Mouse (Mus musculus): ENCODE results near the gene Gm20716.
A peak's percentile ranks its signal among the peaks of the same experiment; 100 is the strongest.

Gene Gm20716

DNA sequence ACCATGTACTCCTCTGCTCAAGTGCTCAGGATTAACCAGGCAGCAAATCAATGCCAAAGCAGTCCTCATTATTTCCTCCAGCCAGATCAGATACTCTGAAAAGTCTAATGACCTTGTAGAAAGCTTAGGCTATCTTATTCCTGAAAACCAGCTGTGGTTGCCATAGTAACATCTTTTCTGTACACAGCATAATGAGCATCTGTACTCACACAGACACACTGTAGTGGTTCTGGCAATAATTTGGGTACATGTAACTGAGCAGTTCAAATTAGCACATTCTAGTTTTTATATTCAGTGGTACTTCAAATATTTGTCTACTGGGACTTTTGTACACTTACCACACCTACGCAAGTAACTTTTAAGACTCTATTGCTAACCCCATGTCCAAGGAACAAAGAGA is 31.7 kb downstream of the Gm20716 start:
- H3K9me3 ChIP-seq (ENCODE audit: low read length): no peaks in the 10 kb centered on the region
- peaks cover 90% of the 10 kb centered on the region for H3K4me1 ChIP-seq (replicated peaks; ENCODE audit: low read depth, low read length)
- TF ChIP-seq CTCF (conservative IDR thresholded peaks at IDR 0.05; ENCODE audit: low read length): no peak
- no peak for TF ChIP-seq NANOG (IDR thresholded peaks at IDR 0.05; ENCODE audit: borderline replicate concordance, low read length)
- no peak for TF ChIP-seq POU5F1 (IDR thresholded peaks at IDR 0.05; ENCODE audit: borderline replicate concordance, low read length)
- no peaks in the 10 kb centered on the region for H3K27me3 ChIP-seq (ENCODE audit: insufficient read depth, low read length)
- H3K4me3 ChIP-seq (replicated peaks; ENCODE audit: low read length): no peak overlapping the region
- peaks cover 73% of the 10 kb centered on the region for H3K36me3 ChIP-seq (ENCODE audit: insufficient read depth, low read length)

DNA sequence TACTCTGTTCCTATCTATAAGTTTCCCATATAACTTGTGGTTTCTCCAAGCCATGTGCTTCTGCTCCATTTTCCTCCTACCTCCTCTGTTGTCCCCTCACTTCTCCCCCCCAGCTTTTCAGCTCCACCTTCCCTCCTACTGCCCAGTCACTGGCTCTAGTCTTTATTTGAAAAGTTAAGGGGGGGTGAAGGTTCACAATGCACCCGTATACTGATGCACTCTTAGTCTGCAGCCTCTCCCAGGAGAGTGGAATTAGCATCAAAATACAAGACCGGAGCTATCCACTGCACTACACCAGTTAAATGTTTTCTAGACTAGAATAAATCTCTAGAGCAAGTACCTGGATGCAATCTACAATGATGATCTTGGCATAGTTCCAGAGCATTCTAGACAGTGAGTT is 34.4 kb downstream of the Gm20716 start:
- H3K9me3 ChIP-seq (ENCODE audit: low read length): no peaks in the 10 kb centered on the region
- H3K36me3 ChIP-seq (ENCODE audit: insufficient read depth, low read length): peaks cover 79% of the 10 kb centered on the region
- TF ChIP-seq CTCF (conservative IDR thresholded peaks at IDR 0.05; ENCODE audit: low read length) (no peak), POU5F1 (IDR thresholded peaks at IDR 0.05; ENCODE audit: borderline replicate concordance, low read length) (no peak)
- no peaks in the 10 kb centered on the region for H3K27me3 ChIP-seq (ENCODE audit: insufficient read depth, low read length)
- peaks cover 96% of the 10 kb centered on the region for H3K4me1 ChIP-seq (replicated peaks; ENCODE audit: low read depth, low read length)
- no peak overlapping the region for H3K4me3 ChIP-seq (replicated peaks; ENCODE audit: low read length)

DNA sequence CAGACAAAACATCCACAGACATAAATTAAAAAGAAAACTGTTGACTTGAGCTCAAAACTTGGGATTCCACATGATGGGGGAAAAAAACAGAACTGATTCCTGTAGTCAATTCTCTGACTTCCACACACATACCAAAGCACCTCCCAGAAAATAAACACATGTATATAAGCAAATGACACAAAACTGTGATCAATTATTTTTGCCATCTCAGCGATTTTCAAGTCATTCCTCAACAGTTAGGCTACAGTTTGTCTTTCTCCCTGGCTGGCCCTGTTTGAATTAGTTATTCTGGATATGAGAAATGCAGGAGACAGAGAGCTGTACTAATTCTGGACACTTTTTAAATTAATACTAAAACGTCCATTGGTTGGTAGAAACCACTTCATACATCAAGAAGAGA is 36.5 kb downstream of the Gm20716 start:
- H3K9me3 ChIP-seq (ENCODE audit: low read length): no peaks in the 10 kb centered on the region
- H3K4me1 ChIP-seq (replicated peaks; ENCODE audit: low read depth, low read length): peaks cover 98% of the 10 kb centered on the region
- TF ChIP-seq POU5F1 (IDR thresholded peaks at IDR 0.05; ENCODE audit: borderline replicate concordance, low read length): no peak
- TF ChIP-seq CTCF (conservative IDR thresholded peaks at IDR 0.05; ENCODE audit: low read length): no peak
- no peak for TF ChIP-seq NANOG (IDR thresholded peaks at IDR 0.05; ENCODE audit: borderline replicate concordance, low read length)
- peaks cover 82% of the 10 kb centered on the region for H3K36me3 ChIP-seq (ENCODE audit: insufficient read depth, low read length)
- H3K27me3 ChIP-seq (ENCODE audit: insufficient read depth, low read length): no peaks in the 10 kb centered on the region
- H3K4me3 ChIP-seq (replicated peaks; ENCODE audit: low read length): no peak overlapping the region

DNA sequence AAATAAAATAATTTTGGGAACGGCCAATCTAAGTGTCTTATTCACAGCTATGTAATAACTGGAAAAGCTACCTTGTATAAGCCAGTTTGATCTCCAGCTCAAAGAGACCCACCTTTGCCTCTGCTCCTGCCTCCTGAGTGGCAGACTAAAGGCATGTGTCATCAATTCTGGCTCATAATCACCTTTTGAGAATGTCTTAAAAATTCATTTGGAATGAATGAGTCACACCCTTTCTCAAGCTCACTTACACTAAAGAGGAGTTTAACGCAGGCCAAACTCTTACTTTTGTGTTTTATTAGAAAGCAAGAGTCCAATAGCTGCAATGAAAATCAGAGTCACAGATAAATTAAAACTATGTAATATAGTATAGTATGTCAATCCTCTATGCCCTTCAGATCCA is 38.3 kb downstream of the Gm20716 start:
- no peak overlapping the region for H3K4me3 ChIP-seq (replicated peaks; ENCODE audit: low read length)
- H3K27me3 ChIP-seq (ENCODE audit: insufficient read depth, low read length): no peaks in the 10 kb centered on the region
- H3K9me3 ChIP-seq (ENCODE audit: low read length): no peaks in the 10 kb centered on the region
- no peak for TF ChIP-seq POU5F1 (IDR thresholded peaks at IDR 0.05; ENCODE audit: borderline replicate concordance, low read length)
- no peak for TF ChIP-seq CTCF (conservative IDR thresholded peaks at IDR 0.05; ENCODE audit: low read length)
- no peak for TF ChIP-seq NANOG (IDR thresholded peaks at IDR 0.05; ENCODE audit: borderline replicate concordance, low read length)
- H3K4me1 ChIP-seq (replicated peaks; ENCODE audit: low read depth, low read length): peaks cover 100% of the 10 kb centered on the region
- H3K36me3 ChIP-seq (ENCODE audit: insufficient read depth, low read length): peaks cover 85% of the 10 kb centered on the region

DNA sequence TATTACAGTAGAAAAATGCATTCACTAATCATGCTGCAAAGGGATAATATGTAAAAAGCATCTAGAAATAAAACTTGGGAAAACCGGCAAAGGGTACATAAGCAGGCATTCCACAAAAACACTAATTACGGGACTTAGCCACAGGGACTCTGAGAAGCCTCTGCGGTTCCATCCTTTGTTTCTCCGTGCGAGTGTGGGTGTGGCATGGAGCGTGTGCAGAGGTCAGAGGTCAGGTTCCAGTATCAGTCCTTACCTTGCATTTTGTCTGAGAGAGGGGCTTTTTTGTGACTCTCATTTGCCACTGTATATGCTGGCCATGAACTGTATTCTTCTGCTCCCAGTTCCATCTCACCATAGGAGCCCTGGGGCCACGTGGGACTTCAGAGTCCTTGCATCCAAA is 54.2 kb downstream of the Gm20716 start:
- no peak for TF ChIP-seq NANOG (IDR thresholded peaks at IDR 0.05; ENCODE audit: borderline replicate concordance, low read length)
- TF ChIP-seq CTCF (conservative IDR thresholded peaks at IDR 0.05; ENCODE audit: low read length): no peak
- no peak for TF ChIP-seq POU5F1 (IDR thresholded peaks at IDR 0.05; ENCODE audit: borderline replicate concordance, low read length)
- no peaks in the 10 kb centered on the region for H3K9me3 ChIP-seq (ENCODE audit: low read length)
- no peak overlapping the region for H3K4me3 ChIP-seq (replicated peaks; ENCODE audit: low read length)
- H3K27me3 ChIP-seq (ENCODE audit: insufficient read depth, low read length): no peaks in the 10 kb centered on the region
- H3K36me3 ChIP-seq (ENCODE audit: insufficient read depth, low read length): peaks cover 43% of the 10 kb centered on the region
- peaks cover 47% of the 10 kb centered on the region for H3K4me1 ChIP-seq (replicated peaks; ENCODE audit: low read depth, low read length)

DNA sequence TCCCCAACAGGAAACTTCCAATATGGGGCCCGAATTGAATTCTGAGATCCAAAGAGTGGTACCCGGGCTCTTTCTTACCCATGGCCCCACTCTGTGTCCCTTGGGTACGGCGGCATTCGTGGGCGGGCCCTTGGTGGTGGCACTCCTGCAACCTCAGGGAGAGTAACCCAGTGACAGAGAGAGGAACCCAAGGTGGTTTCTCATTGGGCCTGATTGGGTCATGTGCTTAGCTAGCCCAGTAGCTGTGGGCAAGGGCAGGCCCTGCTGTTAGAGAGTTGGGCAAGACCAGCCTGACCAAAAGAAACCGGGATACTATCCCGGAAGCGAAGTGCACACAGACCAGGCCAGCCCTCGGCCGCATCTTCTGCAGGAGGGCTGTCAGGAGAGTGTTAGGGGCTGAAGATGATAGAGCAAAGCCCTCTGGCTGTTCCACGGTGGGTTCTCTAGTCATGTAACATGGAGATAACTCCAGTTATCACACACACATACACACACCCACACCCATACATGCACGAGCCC is 59.9 kb downstream of the Gm20716 start:
- peak overlapping the region; percentile 75 for H3K4me3 ChIP-seq (replicated peaks; ENCODE audit: low read length)
- no peaks in the 10 kb centered on the region for H3K27me3 ChIP-seq (ENCODE audit: insufficient read depth, low read length)
- TF ChIP-seq POU5F1 (IDR thresholded peaks at IDR 0.05; ENCODE audit: borderline replicate concordance, low read length): no peak
- no peak for TF ChIP-seq NANOG (IDR thresholded peaks at IDR 0.05; ENCODE audit: borderline replicate concordance, low read length)
- no peak for TF ChIP-seq CTCF (conservative IDR thresholded peaks at IDR 0.05; ENCODE audit: low read length)
- peaks cover 7% of the 10 kb centered on the region; the same call in 1 of the 2 replicates for H3K36me3 ChIP-seq (ENCODE audit: insufficient read depth, low read length)
- H3K4me1 ChIP-seq (replicated peaks; ENCODE audit: low read depth, low read length): peaks cover 65% of the 10 kb centered on the region
- H3K9me3 ChIP-seq (ENCODE audit: low read length): no peaks in the 10 kb centered on the region

DNA sequence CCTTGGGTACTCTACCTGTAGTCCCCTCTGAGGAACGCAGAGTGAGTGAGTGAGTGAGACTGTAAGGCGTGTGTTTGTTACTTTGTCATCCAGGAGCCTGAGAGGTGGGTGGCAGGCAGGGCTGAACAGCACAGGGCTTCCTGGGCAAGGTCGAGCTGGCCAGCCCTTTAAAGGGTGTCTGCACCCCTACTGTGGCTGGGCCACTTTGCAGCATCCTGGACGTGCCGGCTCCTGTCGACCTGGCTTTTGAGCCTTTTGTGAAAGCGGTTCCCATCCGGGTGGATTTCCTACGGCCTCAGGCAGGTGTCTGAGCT is 60.4 kb downstream of the Gm20716 start:
- TF ChIP-seq POU5F1 (IDR thresholded peaks at IDR 0.05; ENCODE audit: borderline replicate concordance, low read length) (no peak), NANOG (IDR thresholded peaks at IDR 0.05; ENCODE audit: borderline replicate concordance, low read length) (no peak), CTCF (conservative IDR thresholded peaks at IDR 0.05; ENCODE audit: low read length) (no peak)
- Histone ChIP-seq H3K4me1 (replicated peaks; ENCODE audit: low read depth, low read length) (peaks cover 65% of the 10 kb centered on the region), H3K4me3 (replicated peaks; ENCODE audit: low read length) (peak overlapping the region; percentile 75), H3K9me3 (ENCODE audit: low read length) (no peaks in the 10 kb centered on the region), H3K36me3 (ENCODE audit: insufficient read depth, low read length) (peaks cover 3% of the 10 kb centered on the region; the same call in 1 of the 2 replicates), H3K27me3 (ENCODE audit: insufficient read depth, low read length) (no peaks in the 10 kb centered on the region)

DNA sequence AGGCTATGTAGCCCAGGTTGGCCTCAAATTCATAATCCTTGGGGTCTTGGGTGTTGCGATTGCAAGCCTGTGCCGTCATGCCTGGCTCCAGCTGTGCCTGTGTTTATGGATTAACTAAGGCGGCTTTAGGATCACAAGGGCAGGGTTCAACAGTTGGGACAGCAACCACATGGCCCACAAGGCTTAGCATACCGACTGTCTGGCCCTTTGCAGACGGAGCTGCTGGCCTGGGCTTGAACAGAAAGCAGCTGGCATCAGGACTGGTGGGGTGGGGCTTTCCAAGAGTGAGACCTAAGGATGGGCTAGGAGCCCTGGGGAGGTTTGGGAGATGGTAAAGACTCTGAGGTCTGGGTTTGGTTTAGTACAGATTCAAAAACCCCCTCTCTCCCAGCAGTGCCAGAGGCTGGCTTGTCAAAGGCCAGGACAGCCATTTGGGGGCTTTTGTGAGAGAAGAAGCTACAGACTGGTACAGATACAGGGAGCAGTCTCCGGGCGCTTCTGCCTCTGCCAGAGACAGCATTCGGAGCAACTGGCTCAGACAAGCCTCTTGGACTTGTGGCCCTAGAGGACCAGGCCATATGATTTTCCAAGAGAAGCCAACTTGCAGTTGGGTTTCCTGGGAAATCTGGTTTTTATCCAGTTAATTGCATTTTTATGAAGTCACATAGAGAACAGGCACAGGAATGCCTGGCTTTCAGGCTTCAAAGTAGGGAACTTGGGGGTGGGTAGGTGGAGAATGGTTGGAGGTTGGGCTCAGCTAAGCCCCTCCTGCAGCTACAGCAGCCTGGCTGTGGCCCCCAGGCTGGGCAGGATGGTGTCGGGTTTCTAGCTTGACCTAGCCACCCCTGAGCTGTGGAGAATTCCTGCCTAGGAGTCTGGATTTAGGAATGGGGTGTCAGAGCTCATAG is 61.0 kb downstream of the Gm20716 start:
- Histone ChIP-seq H3K4me3 (replicated peaks; ENCODE audit: low read length) (peak overlapping the region; percentile 75), H3K9me3 (ENCODE audit: low read length) (no peaks in the 10 kb centered on the region), H3K36me3 (ENCODE audit: insufficient read depth, low read length) (peaks cover 3% of the 10 kb centered on the region; the same call in 1 of the 2 replicates), H3K4me1 (replicated peaks; ENCODE audit: low read depth, low read length) (peaks cover 65% of the 10 kb centered on the region), H3K27me3 (ENCODE audit: insufficient read depth, low read length) (no peaks in the 10 kb centered on the region)
- TF ChIP-seq POU5F1 (IDR thresholded peaks at IDR 0.05; ENCODE audit: borderline replicate concordance, low read length) (no peak), NANOG (IDR thresholded peaks at IDR 0.05; ENCODE audit: borderline replicate concordance, low read length) (no peak), CTCF (conservative IDR thresholded peaks at IDR 0.05; ENCODE audit: low read length) (no peak)

All from E14TG2a.4 (cell line).